Mouse (Mus musculus) natural killer cell, adult 2 months (primary cell): ENCODE data around the gene Flot2.
"Not testable (repeated sequence)": the region's sequence is repeated elsewhere in the genome, so short reads cannot be mapped to it uniquely, and the experiment has no call there.

Source experiments
- DNase-seq, 2 experiments: peaks; one replicate each; pipeline ENCODE4 v3.0.0; 2022; ENCODE audit warnings: low spot score in 2 of 2

The Flot2 gene

GRCm38 (mm10) chr11:78037831-78038752, at the start of gene Flot2:
Gene Flot2 (plus strand): TSS chr11:78037931.
- DNase-seq, result peak; percentile 17 to 28

GRCm38 (mm10) chr11:77989071-77989690, 48.5 kb upstream of the Flot2 start:
- no peak for DNase-seq

DNA sequence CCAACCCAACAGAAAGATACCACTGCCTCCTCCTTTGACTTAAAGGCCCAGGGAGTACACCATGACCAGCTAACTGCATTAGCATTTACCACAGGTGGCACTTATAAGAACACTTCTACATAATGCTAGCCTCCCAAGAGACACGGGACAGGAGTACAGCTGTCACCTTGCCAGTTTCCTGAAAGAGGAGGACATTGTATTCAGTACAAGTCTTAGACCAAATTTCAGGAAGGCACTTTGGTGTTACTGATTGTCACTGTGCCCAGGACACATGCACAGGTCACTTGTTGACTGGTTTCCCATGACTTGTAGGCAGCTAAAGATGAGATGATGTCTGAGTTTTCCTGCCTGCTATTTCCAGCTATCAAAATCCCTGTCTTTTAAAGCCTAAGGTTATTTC, 42.2 kb upstream of the Flot2 start:
- no peak for DNase-seq

- DNase-seq, result no peak
Observed at GRCm38 (mm10) chr11:78006446-78006845, 31.3 kb upstream of the Flot2 start.

DNA sequence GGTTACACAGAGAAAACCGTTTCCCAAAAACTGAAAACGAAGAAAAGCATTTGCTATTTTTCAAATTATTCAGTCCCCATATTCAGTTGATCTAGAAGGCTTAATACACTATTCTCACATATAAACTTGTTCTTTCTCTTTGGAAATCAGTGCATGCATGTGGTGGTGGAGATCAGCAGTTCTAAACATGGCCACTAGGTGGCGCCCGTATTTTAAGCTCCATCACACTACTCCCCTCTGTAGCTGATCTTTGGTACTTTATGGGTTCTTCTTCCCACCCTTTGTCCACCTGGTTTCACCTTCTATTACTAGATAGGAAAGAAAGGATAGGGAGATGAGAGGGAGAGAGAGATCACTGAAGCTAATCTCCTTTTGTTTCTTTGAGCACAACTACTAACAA, 18.1 kb upstream of the Flot2 start:
- DNase-seq, result peak; percentile 54 to 68

DNA sequence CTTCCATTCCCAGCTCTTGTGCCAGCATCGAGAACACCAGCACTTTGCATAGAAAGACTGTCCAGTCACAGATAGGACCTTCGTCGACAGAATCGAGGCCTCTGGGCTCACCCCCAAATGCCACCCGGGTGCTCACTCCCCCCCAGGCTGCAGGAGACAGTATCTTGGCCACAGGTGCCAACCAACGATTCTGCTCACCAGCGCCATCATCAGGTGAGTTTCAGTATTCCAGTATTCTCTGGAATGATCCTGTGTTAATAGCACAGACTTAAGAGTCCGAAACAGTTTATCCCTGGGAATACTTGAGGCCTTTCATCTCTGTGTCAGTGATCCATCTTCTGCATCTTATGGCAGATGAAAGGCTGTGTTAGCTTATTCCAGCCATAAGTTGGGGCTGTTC, 14.1 kb upstream of the Flot2 start:
- peak; percentile 23 to 45 for DNase-seq

DNA sequence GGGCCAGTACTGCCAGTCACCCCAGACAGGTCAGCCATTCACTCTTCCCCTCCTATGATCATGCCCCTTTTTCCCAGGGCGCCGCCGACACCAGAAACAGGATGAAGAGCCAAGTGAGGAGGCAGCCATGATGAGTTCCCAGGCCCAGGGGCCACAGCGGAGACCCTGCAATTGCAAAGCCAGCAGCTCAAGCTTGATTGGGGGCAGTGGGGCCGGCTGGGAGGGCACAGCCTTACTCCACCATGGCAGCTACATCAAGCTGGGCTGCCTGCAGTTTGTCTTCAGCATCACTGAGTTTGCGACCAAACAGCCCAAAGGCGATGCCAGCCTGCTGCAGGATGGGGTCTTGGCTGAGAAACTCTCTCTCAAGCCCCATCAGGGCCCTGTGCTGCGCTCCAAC, 8.5 kb upstream of the Flot2 start:
- DNase-seq, result no peak

DNA sequence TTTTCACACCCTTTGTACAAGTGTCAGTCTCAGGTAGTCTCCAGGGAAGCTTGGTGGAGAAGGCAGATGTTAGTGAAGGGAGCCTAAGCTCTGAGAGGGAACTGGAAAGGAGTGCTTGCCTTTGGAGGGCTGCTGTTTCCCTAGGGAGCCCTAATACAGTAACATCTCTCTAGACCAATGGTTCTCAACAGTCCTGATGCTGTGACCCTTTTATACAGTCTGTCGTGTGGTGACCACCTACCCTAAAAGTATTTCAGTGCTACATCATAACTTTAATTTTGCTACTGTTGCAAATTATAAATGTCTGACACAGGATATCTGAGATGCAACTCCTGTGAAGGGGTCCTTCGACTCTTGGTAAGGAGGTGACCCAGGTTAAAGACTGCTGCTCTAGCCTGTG, 7.1 kb upstream of the Flot2 start:
- no peak for DNase-seq

DNA sequence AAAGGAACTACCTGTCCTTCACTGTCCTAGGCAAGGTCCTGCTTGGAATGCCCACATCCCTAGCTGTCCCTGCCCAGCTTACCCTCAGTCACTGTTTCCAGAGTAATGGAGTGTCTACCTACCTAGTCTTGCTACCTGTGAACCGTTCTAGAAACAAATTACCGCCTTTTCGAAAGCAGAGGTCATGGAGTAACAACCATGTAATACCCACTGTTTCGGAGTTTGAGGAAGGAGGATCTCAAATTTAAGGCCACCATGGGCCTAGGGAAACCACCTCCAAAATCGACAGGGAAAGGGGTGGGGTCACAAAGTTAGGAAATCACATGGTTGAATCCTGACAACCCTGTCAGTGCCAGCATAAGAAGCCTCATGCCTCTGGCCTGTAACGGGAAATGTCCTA, 6.3 kb upstream of the Flot2 start:
- DNase-seq, result no peak

DNA sequence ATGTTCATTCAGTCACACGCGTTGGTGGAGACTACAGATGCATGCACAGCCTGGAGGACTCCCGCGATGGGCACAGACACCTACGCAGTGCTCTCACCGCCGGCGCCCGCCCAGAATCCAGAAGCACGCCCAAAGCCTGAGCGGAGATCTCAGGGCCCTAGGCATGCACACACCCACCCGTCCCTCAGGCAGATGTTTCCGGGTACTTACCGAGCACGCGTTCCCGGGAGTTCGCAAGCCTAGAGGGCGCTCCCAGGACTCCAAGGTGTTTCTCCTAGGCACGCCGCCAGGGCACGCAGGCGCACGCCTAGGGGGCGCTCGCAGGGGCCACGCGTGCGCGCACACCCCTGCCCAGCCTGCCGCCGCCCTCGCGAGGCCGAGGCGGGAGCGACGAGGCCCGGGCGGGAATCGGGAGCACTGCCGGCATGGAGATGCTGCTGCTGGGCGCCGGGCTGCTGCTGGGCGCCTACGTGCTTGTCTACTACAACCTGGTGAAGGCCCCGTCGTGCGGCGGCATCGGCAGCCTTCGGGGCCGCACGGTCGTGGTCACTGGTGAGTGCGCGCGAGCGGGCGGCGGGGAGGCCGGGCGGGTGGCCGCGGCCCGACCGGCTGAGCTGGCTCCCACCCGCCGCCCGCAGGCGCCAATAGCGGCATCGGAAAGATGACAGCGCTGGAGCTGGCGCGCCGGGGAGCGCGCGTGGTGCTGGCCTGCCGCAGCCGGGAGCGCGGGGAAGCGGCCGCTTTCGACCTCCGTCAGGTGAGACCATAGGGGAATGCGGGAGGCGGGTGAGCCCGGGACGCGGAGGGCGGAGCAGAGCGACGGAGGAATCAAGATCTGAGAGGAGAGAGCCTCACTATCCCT, 5.6 kb upstream of the Flot2 start, which contains the start of gene Dhrs13:
Dhrs13 (plus strand) TSS at position 334 of the 862 bp plus-strand sequence.
- peak; percentile 56 to 75 for DNase-seq

DNA sequence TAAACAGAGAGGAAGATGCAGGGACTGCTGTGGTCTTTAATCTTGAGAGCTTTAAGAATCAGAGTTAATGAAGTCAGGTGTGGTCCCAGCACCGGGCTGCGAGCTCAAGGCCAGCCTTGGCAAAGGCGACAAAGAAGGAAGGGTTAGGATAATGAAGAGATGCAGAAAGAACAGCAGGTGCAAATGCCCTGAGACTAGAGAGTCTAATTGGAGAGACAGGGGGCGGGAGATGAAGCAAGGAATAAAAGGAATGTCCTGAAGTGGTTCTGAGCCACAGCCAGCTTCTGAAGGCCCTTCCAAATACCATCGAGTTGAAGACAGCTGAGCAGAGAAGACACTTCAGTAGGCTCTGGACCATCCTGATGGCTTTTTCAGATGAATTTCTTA, 4.9 kb upstream of the Flot2 start:
- DNase-seq, result no peak

GRCm38 (mm10) chr11:78033931-78034617, 3.7 kb upstream of the Flot2 start:
- DNase-seq, result no peak

GRCm38 (mm10) chr11:78036791-78037190, 940 bp upstream of the Flot2 start:
- DNase-seq, result no peak

GRCm38 (mm10) chr11:78040878-78041277, 3.1 kb downstream of the Flot2 start:
- no peak for DNase-seq

DNA sequence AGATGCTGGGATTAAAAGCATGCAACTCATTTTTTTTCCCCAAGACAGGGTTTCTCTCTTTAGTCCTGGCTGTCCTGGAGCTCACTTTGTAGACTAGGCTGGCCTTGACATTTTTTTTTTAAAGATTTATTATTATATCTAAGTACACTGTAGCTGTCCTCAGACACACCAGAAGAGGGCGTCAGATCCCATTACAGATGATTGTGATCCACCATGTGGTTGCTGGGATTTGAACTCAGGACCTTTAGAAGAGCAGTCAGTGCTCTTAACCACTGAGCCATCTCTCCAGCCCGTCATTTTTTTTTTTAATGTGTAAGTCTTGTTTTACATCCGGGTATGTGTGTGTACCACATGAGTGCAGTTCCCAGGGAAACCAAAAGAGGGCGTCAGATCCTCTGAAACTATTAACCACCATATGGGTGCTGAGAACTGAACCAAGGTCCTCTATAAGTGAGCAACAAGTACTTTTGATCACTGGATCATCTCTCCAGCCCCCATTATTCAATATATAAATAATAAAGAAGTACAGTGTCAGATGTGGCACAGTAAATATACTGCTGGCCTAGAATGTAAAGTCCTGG, 4.6 kb downstream of the Flot2 start:
- not testable (repeated sequence) for DNase-seq

GRCm38 (mm10) chr11:78044758-78045251, 7.1 kb downstream of the Flot2 start:
- no peak for DNase-seq

- DNase-seq, result not testable (repeated sequence)
Observed at GRCm38 (mm10) chr11:78048637-78049036, 10.9 kb downstream of the Flot2 start.

DNA sequence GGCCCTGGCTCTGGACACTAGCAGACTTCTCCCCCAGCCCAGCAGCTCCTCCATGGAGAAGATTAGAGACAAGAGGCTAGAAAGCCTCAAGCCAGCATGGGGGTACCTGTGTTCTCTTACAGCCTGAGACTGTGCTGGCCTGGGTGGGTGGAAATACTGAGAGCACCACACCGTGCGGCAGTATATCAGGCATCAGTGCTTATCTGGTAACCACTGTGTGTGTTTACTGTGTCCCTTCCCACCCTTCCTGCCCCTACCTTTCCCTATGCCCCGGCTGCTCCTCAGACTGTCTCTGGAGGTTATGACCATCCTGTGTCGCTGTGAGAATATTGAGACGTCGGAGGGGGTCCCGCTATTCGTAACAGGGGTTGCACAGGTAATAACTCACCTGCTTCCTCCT, 15.3 kb downstream of the Flot2 start:
- no peak for DNase-seq

- no peak for DNase-seq
Observed at GRCm38 (mm10) chr11:78056946-78057345, 19.2 kb downstream of the Flot2 start.

DNA sequence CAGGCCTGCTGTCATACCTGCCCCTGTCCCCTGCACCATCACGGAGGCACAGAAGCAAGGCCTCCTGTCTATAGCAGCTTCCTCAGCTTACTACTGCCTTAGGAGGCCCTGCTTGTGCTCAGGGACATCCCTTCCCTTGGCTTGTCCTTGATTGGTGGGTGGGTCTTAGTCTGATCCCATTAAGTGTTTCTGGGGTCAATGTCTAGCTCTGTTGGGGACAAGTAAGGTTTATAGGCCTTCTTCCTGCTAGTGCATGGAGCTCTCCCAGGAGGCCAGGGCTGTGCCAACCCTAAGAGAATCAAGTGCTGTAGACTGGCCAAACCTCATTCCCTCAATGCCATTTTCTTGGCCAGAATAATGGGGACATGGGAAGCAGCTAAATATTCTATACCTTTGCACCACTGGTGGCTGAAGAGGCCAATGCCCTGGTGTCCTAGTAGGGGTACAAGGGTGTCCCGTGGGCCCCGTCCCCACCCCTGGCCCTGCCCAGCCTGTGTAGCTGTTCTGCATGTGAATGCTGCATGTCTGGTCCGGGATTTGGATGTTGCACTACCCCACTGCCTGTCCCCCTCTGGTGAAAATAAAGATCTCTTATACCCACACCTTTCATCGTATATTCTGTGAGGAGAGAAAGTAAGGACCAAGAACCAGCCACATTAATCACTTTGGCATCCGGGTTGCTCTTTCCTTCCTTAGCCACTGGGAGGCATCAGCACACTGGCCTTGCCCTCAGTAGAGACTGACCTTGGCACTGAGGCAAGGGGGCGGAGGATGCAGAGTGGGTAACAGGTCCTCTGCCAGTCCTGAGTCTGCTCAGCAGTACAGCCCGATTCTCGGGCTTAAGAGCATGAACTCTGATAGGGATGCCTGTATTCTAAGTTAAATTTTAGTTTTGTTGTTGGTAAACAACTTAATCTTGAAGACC, 22.4 kb downstream of the Flot2 start:
- DNase-seq, result peak; percentile 24 to 46
